Mouse (Mus musculus) C2C12 (cell line): ENCODE measurements at regions not wholly inside any gene's neighbourhood (a gene's known extent, or its start where the extent isn't known, plus 50 kb on each side); places are given as distances from the start of the nearest gene placed in this dataset.

Experiments
- H3K27me3 ChIP-seq: one replicate; pipeline ENCODE4 v1.6.1; 2011; ENCODE audit not compliant: control insufficient read depth, insufficient read depth, insufficient read length
- H3K36me3 ChIP-seq: one replicate; pipeline ENCODE4 v1.6.1; 2011; ENCODE audit not compliant: control insufficient read depth, insufficient read depth
- H3K4me3 ChIP-seq: one replicate; pipeline ENCODE4 v1.5.1; 2011; ENCODE audit warnings: mild to moderate bottlenecking, control low read depth; ENCODE audit not compliant: poor library complexity, insufficient read depth, severe bottlenecking
- H3K79me2 ChIP-seq: one replicate; pipeline ENCODE4 v1.6.1; 2011; ENCODE audit not compliant: control insufficient read depth, insufficient read depth
- H3K79me3 ChIP-seq: one replicate; pipeline ENCODE4 v1.6.1; 2011; ENCODE audit warnings: low read depth, control low read depth
- H3ac ChIP-seq: one replicate; pipeline ENCODE3; 2011; ENCODE audit warnings: low read depth; ENCODE audit not compliant: control insufficient read depth, insufficient read length
- CEBPB ChIP-seq: IDR thresholded peaks from one replicate; pipeline ENCODE4 v1.6.1; 2011; ENCODE audit warnings: low read depth, mild to moderate bottlenecking, control low read depth, moderate library complexity
- CTCF ChIP-seq: IDR thresholded peaks from one replicate; pipeline ENCODE4 v1.5.1; 2011; ENCODE audit not compliant: control insufficient read depth, insufficient read depth, insufficient read length
- FOSL1 ChIP-seq: IDR thresholded peaks from one replicate; pipeline ENCODE4 v1.8.0; 2011; ENCODE audit warnings: mild to moderate bottlenecking, low read length; ENCODE audit not compliant: poor library complexity, insufficient read depth, severe bottlenecking
- MAX ChIP-seq: IDR thresholded peaks from one replicate; pipeline ENCODE4 v1.6.1; 2011; ENCODE audit warnings: mild to moderate bottlenecking, control low read depth
- MYOD1 ChIP-seq: IDR thresholded peaks from one replicate; pipeline ENCODE4 v1.6.1; 2011; ENCODE audit warnings: low read depth; ENCODE audit not compliant: control insufficient read depth, insufficient read length
- MYOG ChIP-seq: IDR thresholded peaks from one replicate; pipeline ENCODE4 v1.6.1; 2011; ENCODE audit not compliant: control insufficient read depth, insufficient read length; ENCODE audit errors: extremely low read depth
- USF1 ChIP-seq: IDR thresholded peaks from one replicate; pipeline ENCODE4 v1.6.1; 2011; ENCODE audit warnings: low read depth, mild to moderate bottlenecking, control low read depth, moderate library complexity

DNA sequence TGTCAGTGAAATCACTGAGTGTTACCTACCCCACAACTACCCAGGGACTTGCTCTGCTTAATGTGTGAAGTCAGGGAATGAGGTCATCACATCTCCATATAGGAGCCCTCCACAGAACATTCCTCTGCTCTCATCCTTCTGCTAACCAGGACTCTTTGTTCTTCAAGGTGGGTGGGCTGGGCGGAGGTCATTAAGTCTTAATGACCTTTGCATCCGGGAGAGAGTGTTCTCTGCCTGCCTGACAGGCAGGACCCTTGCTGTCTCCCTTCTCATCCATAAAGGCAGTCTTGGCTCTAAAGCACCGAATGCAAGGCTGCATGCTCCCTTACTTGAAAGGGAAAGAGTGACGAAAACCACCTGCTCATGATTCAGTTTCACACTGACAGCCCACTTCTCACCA is 1051.4 kb downstream of the Slc22a22 start:
- TF ChIP-seq USF1 (no peak), MYOG (no peak), CEBPB (no peak), CTCF (no peak), MYOD1 (no peak)
- Histone ChIP-seq H3K36me3 (no peaks in the 10 kb centered on the region), H3K79me2 (no peaks in the 10 kb centered on the region), H3ac (no peak overlapping the region), H3K79me3 (no peaks in the 10 kb centered on the region), H3K4me3 (no peak overlapping the region), H3K27me3 (no peaks in the 10 kb centered on the region)

DNA sequence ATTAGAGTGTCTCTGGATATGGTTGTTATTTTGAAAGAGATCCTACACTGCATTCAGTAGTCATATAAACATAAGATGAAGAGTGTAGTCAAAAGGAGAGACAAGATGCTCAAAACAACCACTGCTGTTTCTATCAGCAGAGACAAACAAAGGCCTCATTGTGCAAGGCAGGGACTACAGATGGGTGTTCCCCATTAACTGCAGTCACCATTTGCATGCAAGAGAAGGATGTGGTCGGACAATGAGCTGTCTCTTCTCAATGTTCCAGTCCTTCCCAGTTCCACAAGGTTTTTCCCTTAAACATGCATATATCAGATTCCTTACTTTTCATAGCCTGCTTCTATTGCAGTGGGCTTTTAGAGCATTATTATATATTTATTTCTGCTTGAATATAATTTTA is 1056.7 kb downstream of the Slc22a22 start:
- no peaks in the 10 kb centered on the region for H3K79me3 ChIP-seq
- H3K36me3 ChIP-seq = no peaks in the 10 kb centered on the region
- H3K79me2 ChIP-seq = no peaks in the 10 kb centered on the region
- H3ac ChIP-seq = no peak overlapping the region
- H3K27me3 ChIP-seq = no peaks in the 10 kb centered on the region
- H3K4me3 ChIP-seq = no peak overlapping the region
- TF ChIP-seq CEBPB (peak; percentile 43), USF1 (no peak)

DNA sequence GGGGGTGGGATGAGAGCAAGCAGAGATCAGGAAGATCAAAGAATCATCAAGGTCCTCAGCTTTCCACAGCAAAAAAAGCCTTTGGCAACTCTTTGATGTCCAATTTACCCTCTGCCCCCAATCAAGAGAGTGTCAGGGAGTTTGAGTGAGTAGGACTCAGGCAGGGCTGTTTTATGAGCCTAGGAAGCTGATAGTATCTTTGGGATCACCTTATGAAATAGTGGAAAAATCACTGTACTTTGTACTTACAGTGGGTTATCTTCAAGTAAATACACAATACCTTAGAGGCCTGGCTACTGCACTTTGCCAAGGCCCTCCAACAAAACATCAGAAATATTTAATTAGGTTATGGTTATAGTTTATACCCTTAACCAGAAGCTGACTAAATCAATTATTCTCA is 1085.4 kb downstream of the Slc22a22 start:
- H3ac ChIP-seq = no peak overlapping the region
- H3K79me2 ChIP-seq = no peaks in the 10 kb centered on the region
- H3K79me3 ChIP-seq = no peaks in the 10 kb centered on the region
- TF ChIP-seq MYOG = no peak
- TF ChIP-seq CEBPB = no peak
- no peak for TF ChIP-seq MAX
- no peak for TF ChIP-seq USF1
- TF ChIP-seq MYOD1 = no peak
- TF ChIP-seq CTCF = no peak
- no peak for TF ChIP-seq FOSL1
- H3K36me3 ChIP-seq = no peaks in the 10 kb centered on the region
- no peaks in the 10 kb centered on the region for H3K27me3 ChIP-seq
- H3K4me3 ChIP-seq = no peak overlapping the region

DNA sequence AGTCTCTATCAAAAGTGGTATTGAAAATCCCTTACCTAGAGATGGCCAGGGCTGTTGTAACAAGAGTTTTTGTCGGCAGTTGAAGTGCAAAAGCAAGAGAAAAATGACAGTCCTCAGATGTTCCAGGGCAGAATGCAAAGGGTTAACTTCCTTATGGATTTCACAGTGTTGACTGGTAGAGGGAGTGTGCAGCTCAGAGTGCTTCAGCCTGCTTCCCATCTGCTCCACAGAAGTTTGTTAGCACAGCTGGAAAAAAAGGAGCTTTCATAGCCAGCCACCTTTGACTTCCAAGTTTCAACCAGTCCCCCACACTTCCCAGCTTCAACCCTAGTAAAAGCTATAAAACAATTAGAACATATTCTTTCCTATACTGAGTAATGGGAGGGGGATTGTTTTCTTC is 1098.9 kb downstream of the Slc22a22 start:
- no peaks in the 10 kb centered on the region for H3K36me3 ChIP-seq
- H3ac ChIP-seq = no peak overlapping the region
- H3K79me3 ChIP-seq = no peaks in the 10 kb centered on the region
- no peak overlapping the region for H3K4me3 ChIP-seq
- H3K27me3 ChIP-seq = no peaks in the 10 kb centered on the region
- no peaks in the 10 kb centered on the region for H3K79me2 ChIP-seq
- TF ChIP-seq MAX (no peak), MYOG (no peak), CEBPB (no peak), CTCF (no peak), MYOD1 (no peak), USF1 (no peak), FOSL1 (no peak)

DNA sequence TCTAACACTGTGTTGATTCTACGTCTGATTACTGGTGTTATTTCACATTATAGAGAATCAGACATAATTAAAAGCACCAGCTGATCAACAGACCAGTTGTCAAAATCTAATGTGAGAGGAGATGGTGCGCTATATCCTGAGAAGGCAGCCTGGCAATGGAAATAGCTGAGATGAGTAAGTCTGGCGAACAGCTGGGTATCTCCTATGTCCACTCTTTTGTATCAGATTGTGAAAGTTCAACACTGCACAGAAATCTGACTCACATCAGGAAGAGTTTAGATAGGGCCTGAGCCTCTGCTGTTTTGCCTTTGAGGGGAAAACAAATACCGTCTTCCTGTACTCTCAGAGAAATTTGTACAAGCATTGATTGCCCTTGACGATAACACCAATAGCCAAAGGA is 1126.5 kb downstream of the Slc22a22 start:
- H3K27me3 ChIP-seq = no peaks in the 10 kb centered on the region
- no peaks in the 10 kb centered on the region for H3K79me2 ChIP-seq
- no peak overlapping the region for H3K4me3 ChIP-seq
- no peaks in the 10 kb centered on the region for H3K79me3 ChIP-seq
- H3ac ChIP-seq = no peak overlapping the region
- TF ChIP-seq USF1 = no peak
- peak; percentile 76 for TF ChIP-seq MYOD1
- TF ChIP-seq MYOG = no peak
- TF ChIP-seq MAX = no peak
- no peak for TF ChIP-seq CTCF
- TF ChIP-seq CEBPB = peak; percentile 29
- TF ChIP-seq FOSL1 = no peak
- no peaks in the 10 kb centered on the region for H3K36me3 ChIP-seq

DNA sequence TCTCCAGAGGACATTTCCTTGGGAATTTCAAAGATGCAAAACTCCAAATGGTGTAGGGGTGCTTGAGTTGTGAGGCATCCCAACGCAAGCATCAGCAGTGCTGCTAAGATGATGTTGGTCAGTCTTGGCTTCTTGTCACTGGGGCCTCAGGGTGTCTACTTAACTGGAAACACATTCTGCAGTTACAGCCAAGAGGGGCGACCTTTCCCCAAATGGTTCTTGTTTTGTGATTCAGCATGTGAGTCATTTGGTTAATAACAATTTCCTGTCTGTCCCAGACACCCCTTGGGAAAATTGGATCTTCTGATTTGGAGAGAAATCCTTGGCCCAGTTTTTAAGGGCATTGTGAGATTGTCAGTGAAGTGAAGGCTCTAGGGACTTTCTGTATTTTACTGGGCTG is 1131.3 kb downstream of the Slc22a22 start:
- no peak for TF ChIP-seq MYOG
- TF ChIP-seq USF1 = no peak
- no peak for TF ChIP-seq CEBPB
- peak; percentile 57 for TF ChIP-seq MAX
- TF ChIP-seq MYOD1 = no peak
- peak; percentile 42 for TF ChIP-seq FOSL1
- TF ChIP-seq CTCF = no peak
- no peaks in the 10 kb centered on the region for H3K79me3 ChIP-seq
- no peaks in the 10 kb centered on the region for H3K27me3 ChIP-seq
- H3K4me3 ChIP-seq = no peak overlapping the region
- H3K79me2 ChIP-seq = no peaks in the 10 kb centered on the region
- H3K36me3 ChIP-seq = no peaks in the 10 kb centered on the region
- H3ac ChIP-seq = no peak overlapping the region
